Mouse (Mus musculus) hindbrain, postnatal 0 days (tissue): ENCODE data around the gene Rab4a. TPM values are rescaled to one million over a fixed set of nuclear protein-coding genes. Genes with fewer than 3 reads are reported as not detected.

Source experiments
- ATAC-seq: fragments of 200-750 bp; cut with Nextera tagmentation; 2 replicates; pipeline ENCODE4 v1.8.0; 2017; ENCODE audit warnings: mild to moderate bottlenecking, moderate TSS enrichment, moderate library complexity
- DNase-seq: peaks from one replicate; pipeline ENCODE4 v3.0.0-alpha.2; 2015; ENCODE audit warnings: low spot score
- H3K27ac ChIP-seq: fragments of 300-500 bp; sonication (generic); 2 replicates; pipeline ENCODE4 v1.5.1; 2014; ENCODE audit warnings: mild to moderate bottlenecking
- H3K27me3 ChIP-seq: fragments of 300-500 bp; sonication (generic); 2 replicates; pipeline ENCODE4 v1.6.1; 2014; ENCODE audit warnings: low read length, mixed read lengths; ENCODE audit not compliant: insufficient read depth
- H3K36me3 ChIP-seq: fragments of 300-500 bp; sonication (generic); 2 replicates; pipeline ENCODE4 v1.6.1; 2014; ENCODE audit warnings: low read length, mixed read lengths; ENCODE audit not compliant: insufficient read depth
- H3K4me1 ChIP-seq: fragments of 300-500 bp; sonication (generic); 2 replicates; pipeline ENCODE4 v1.6.1; 2014; ENCODE audit warnings: antibody characterized with exemption, low read length, mixed read lengths; ENCODE audit not compliant: insufficient read depth
- H3K4me2 ChIP-seq: fragments of 300-500 bp; sonication (generic); 2 replicates; pipeline ENCODE4 v1.6.1; 2014; ENCODE audit warnings: low read depth, mild to moderate bottlenecking, low read length, moderate library complexity, mixed read lengths
- H3K4me3 ChIP-seq: fragments of 300-500 bp; sonication (generic); 2 replicates; pipeline ENCODE4 v1.5.1; 2014; ENCODE audit warnings: low read length
- H3K9ac ChIP-seq: fragments of 300-500 bp; sonication (generic); replicated peaks from 2 replicates; pipeline ENCODE4 v1.6.1; 2014; ENCODE audit warnings: mild to moderate bottlenecking, low read length, moderate library complexity, mixed read lengths
- H3K9me3 ChIP-seq: fragments of 300-500 bp; sonication (generic); 2 replicates; pipeline ENCODE4 v1.6.1; 2016; ENCODE audit warnings: low read length, mixed read lengths
- CTCF ChIP-seq: IDR thresholded peaks from 2 replicates; pipeline ENCODE4 v1.5.1; 2016; ENCODE audit warnings: antibody characterized with exemption, control low read depth, low read depth
- WGBS: fragments of 180-500 bp; shearing (Covaris S2); extraction: QIAGEN DNeasy Blood & Tissue Kit; methylation state at CpG from one replicate; pipeline ENCODE4 v1.1.7; 2014; 5-methylcytosine and 5-hydroxymethylcytosine counted together
- polyA plus RNA-seq: library from polyadenylated mRNA; unstranded; fragments of >200 nt; fragmentation: Nextera tagmentation; extraction: Ambion mirVana; gene quantifications from 2 replicates; pipeline ENCODE4 v1.2.1, GENCODE M21; 2015
- total RNA-seq: library from RNA; depleted of rRNA; stranded (reverse); fragments of >200 nt; gene quantifications from 2 replicates; pipeline ENCODE4 v1.2.3, GENCODE M21; 2014

The Rab4a gene
- total and polyA plus RNA-seq, 2 experiments from 2014 or later = 46.3 to 96.8 TPM

DNA sequence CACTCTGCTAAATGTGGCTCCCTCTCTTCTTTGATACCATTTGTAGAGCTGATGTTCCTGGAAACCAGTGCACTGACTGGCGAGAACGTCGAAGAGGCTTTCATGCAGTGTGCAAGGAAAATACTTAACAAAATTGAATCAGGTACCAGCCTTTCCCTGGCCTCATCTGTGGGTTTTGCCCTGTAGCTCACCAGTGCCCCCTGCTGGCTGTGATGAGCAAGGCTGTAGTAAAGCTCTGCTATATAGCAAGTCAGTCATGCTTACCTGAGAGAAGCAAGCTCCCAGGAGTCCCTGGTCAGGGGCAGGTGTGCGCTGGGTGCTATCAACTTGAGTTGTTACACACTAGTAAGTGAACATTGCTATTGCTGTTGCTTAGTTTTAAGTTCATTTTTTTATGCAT is 27.0 kb downstream of the Rab4a start:
- Histone ChIP-seq H3K9me3 (no peaks in the 10 kb centered on the region), H3K4me3 (no peak overlapping the region), H3K9ac (no peak overlapping the region), H3K27me3 (no peaks in the 10 kb centered on the region), H3K36me3 (peaks cover 68% of the 10 kb centered on the region), H3K4me2 (no peak overlapping the region), H3K27ac (no peak overlapping the region), H3K4me1 (no peaks in the 10 kb centered on the region)
- peak; percentile 62 for TF ChIP-seq CTCF
- ATAC-seq (no peak), DNase-seq (no peak)
- 95% methylated on average over 4 of the region's 4 CpGs for WGBS

DNA sequence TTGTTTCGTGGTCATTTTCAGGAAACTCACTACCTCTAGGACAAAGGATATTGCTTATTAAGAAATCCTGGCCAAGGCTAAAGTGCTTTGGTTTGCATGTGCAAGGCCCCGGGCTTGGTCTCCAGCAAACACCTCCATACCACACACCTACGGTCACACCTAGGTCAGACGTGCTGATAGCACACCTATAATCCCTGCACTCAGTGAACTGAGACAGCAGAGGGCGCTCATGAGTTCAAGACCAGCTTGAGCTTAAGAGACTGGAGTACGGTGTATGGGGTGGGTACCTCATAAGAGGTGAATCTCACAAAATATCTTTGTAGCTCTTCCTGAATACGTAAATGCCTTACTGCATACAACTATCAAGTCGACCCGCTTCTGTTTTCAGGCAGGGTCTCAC is 29.7 kb downstream of the Rab4a start:
- Histone ChIP-seq H3K9ac (no peak overlapping the region), H3K4me3 (no peak overlapping the region), H3K27me3 (no peaks in the 10 kb centered on the region), H3K27ac (no peak overlapping the region), H3K4me2 (no peak overlapping the region), H3K9me3 (no peaks in the 10 kb centered on the region), H3K36me3 (peaks cover 45% of the 10 kb centered on the region), H3K4me1 (no peaks in the 10 kb centered on the region)
- 58% methylated on average over 9 of the region's 9 CpGs for WGBS
- DNase-seq (peak; percentile 85), ATAC-seq (peak; percentile 70; the same call in 1 of the 2 replicates)
- peak; percentile 84 for TF ChIP-seq CTCF

DNA sequence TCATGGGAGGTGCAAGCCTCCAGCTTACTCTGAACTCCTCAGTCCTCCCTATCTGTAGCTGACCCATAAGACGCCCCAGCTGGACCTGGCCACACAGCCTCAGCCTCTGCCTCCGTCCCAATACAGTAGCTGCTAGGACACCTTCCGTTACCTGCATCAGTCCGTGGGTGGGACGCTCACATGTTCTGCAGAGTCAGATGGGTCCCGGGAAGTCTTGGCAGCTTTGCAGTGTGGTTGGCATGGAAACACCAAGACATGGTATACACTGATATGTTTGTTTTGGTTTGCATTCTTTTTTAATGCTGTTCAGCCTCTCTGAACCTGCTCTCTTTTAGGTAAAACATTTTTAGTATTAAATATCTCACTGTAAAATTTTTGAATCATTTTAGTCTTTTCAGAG is 30.6 kb downstream of the Rab4a start:
- Histone ChIP-seq H3K27ac (no peak overlapping the region), H3K27me3 (no peaks in the 10 kb centered on the region), H3K9me3 (no peaks in the 10 kb centered on the region), H3K4me3 (no peak overlapping the region), H3K4me2 (no peak overlapping the region), H3K36me3 (peaks cover 39% of the 10 kb centered on the region), H3K9ac (no peak overlapping the region), H3K4me1 (no peaks in the 10 kb centered on the region)
- DNase-seq = no peak
- ATAC-seq = no peak
- WGBS = 83% methylated on average over 6 of the region's 6 CpGs
- TF ChIP-seq CTCF = no peak

DNA sequence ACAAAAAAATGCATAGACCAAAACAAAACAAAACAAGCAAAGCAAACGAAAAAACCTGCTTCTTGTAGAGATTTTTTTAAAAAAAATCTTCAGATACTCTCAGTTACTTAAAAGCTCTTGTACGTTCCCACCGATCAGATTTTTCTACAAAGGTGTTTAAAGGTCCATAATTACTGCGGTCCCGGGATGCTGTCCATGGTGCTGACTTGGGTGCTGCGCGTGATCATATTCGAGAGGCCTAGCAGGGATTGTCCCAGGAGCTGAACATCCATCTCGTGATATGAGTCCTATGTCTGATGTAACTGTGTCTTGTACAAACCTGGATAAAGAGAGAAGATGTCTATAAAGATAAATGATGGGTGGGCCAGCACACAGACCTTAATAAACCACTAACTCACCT is 32.7 kb downstream of the Rab4a start:
- no peaks in the 10 kb centered on the region for H3K4me1 ChIP-seq
- ATAC-seq = no peak

DNA sequence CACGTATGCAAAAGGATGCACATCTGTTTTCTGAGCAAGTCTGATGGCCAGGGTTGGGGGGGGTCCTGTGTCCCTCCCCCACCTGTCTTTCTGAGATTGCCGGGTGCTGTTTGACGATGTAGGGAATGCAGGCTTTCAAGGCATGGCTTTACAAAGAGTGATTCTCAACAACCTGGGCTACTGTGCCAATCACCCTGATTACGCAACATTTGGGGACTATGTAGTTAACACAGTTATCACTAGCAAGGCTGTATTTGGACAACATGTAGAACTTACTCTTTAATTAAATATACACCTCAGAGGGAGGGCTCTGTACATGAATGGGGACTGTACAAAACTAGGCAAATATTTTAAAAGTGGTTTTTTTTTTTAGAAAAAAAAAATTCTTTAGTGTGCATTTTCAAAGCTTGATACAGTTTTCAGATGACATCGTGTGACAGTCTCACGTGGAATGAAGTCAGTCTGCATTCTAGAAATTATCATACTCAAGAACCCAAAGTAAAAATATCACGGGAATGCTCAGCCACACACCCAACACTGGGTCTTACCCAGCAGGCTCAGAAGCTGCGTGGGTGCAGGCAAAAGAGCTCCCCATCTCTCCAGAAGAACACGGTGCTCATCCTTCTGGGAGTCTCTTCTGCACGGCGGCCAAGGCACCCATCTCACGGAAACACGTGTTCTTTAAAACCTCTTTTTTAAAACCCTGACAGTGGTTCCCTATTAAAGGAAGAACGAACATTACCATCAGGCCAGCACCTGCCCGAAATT is 35.0 kb downstream of the Rab4a start:
- no peak overlapping the region for H3K9ac ChIP-seq
- WGBS = 91% methylated on average over 15 of the region's 15 CpGs
- DNase-seq (no peak), ATAC-seq (no peak)
- H3K4me3 ChIP-seq = no peak overlapping the region
- no peaks in the 10 kb centered on the region for H3K9me3 ChIP-seq
- H3K36me3 ChIP-seq = peaks cover 3% of the 10 kb centered on the region; the same call in 1 of the 2 replicates
- H3K27me3 ChIP-seq = no peaks in the 10 kb centered on the region
- no peaks in the 10 kb centered on the region for H3K4me1 ChIP-seq
- no peak for TF ChIP-seq CTCF
- H3K27ac ChIP-seq = no peak overlapping the region
- H3K4me2 ChIP-seq = no peak overlapping the region

More for the DNA sequence above, 32.7 kb downstream of the Rab4a start:
- no peaks in the 10 kb centered on the region for H3K27me3 ChIP-seq
- no peak for DNase-seq
- no peak overlapping the region for H3K27ac ChIP-seq
- 80% methylated on average over 9 of the region's 9 CpGs for WGBS
- no peak for TF ChIP-seq CTCF
- H3K4me3 ChIP-seq = no peak overlapping the region
- H3K9me3 ChIP-seq = no peaks in the 10 kb centered on the region
- H3K36me3 ChIP-seq = peaks cover 19% of the 10 kb centered on the region
- no peak overlapping the region for H3K4me2 ChIP-seq
- no peak overlapping the region for H3K9ac ChIP-seq

DNA sequence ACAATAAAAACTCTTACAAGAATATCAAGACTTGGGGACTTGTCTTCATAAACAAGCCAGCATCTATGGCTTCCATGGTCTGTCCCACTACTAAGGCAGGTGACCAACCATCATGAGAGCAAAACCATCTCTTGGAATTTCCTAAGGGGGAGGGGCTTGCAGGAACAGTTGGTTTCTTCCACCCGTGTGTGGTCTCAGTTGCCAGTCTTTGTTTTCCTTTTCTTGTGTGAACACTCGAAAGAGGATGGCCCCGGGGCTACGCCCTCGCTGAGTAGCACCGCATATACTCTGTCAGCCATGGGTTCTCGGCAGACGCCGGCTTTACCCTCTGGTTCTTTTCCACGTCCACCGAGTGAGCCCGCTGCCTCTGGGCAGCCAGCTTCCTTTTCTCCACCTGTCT is 36.3 kb downstream of the Rab4a start:
- Histone ChIP-seq H3K27me3 (no peaks in the 10 kb centered on the region), H3K36me3 (peaks cover 3% of the 10 kb centered on the region; the same call in 1 of the 2 replicates), H3K9me3 (no peaks in the 10 kb centered on the region), H3K4me3 (no peak overlapping the region), H3K9ac (no peak overlapping the region), H3K4me1 (no peaks in the 10 kb centered on the region), H3K27ac (no peak overlapping the region), H3K4me2 (no peak overlapping the region)
- TF ChIP-seq CTCF = no peak
- 87% methylated on average over 12 of the region's 12 CpGs for WGBS
- no peak for DNase-seq
- no peak for ATAC-seq

DNA sequence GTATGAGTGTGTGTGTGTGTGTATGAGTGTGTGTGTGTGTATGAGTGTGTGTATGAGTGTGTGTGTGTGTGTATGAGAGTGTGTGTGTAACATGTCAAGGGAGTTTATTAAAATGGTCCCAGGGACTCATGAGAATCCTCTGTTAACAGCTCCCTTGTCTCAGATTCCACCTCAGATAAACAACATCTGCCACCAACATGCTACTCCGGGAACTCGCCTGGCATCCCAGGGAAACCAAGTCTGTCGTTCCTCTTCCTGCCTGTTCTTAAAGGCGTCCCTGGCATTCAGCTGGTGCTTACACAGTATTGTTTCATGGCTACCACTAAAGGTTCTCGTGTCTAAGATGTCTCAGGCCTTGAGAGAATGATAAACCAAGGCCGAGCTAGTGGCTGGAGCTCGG is 38.6 kb downstream of the Rab4a start:
- Histone ChIP-seq H3K9ac (no peak overlapping the region), H3K4me1 (no peaks in the 10 kb centered on the region), H3K27me3 (no peaks in the 10 kb centered on the region), H3K36me3 (peaks cover 3% of the 10 kb centered on the region; the same call in 1 of the 2 replicates), H3K9me3 (no peaks in the 10 kb centered on the region), H3K4me3 (no peak overlapping the region), H3K27ac (no peak overlapping the region), H3K4me2 (no peak overlapping the region)
- 74% methylated on average over 7 of the region's 7 CpGs for WGBS
- TF ChIP-seq CTCF = no peak
- no peak for ATAC-seq
- no peak for DNase-seq
